Comparison of ENCODE assay signal across 22 mouse cellular contexts in genomic region chr2:169699141-169699540, GRCm38 (mm10).
DNase-seq lines count a peak whose midpoint lies in the region; ATAC-seq and TF ChIP-seq lines count a peak whose summit lies in the region.
"Had no signal": no experiment of that assay in that cellular context is flagged by ENCODE, and none has a peak within 500 bp of the region (broad histone marks: within the 10 kb centered on the region; RNA-seq: fewer than 3 reads in every experiment).

No protein-coding gene starts in this region.

- DNase-seq in gastrocnemius, adult 2 months = no peak
- DNase-seq in gastrocnemius, postnatal 14 days = no peak
- no peak for DNase-seq in heart, adult 9 months (ENCODE audit: low spot score in 2 of 2)
- DNase-seq in midbrain, embryonic 11.5 days (ENCODE audit: low spot score, missing footprints) = peak; percentile 41
- DNase-seq in midbrain, embryonic 10.5 days (ENCODE audit: low spot score) = no peak
- no peak for DNase-seq in embryo, embryonic 11 days
- no peak for DNase-seq in ovary, adult 18-20 months (ENCODE audit: low spot score)
- DNase-seq: cerebellum, adult 9-11 months; kidney, adult 8-10 months; kidney, postnatal 25 days; left cerebral cortex, postnatal 4 days; liver, embryonic 13.5 days; right cerebral cortex, adult 18-20 months; thymus, postnatal 36 days had no signal

- peaks cover 16% of the 10 kb centered on the region for H3K4me1 ChIP-seq in heart, embryonic 16.5 days (ENCODE audit: control insufficient read depth, insufficient read depth, low read length)
- H3K4me1 ChIP-seq in midbrain, embryonic 11.5 days (ENCODE audit: control insufficient read depth, insufficient read depth, low read length) = no peaks in the 10 kb centered on the region
- peaks cover 4% of the 10 kb centered on the region; the same call in 1 of the 2 replicates for H3K4me1 ChIP-seq in midbrain, embryonic 10.5 days
- H3K4me1 ChIP-seq: neural tube, embryonic 12.5 days had no signal

- 82% methylated on average over 5 of the region's 5 CpGs for WGBS in heart, embryonic 16.5 days
- WGBS in midbrain, embryonic 11.5 days = 87% methylated on average over 5 of the region's 5 CpGs
- 87% methylated on average over 5 of the region's 5 CpGs for WGBS in midbrain, embryonic 10.5 days

- no peaks in the 10 kb centered on the region for H3K27me3 ChIP-seq in heart, embryonic 16.5 days (ENCODE audit: control insufficient read depth, insufficient read depth, low read length)
- no peaks in the 10 kb centered on the region for H3K27me3 ChIP-seq in midbrain, embryonic 11.5 days (ENCODE audit: control insufficient read depth, insufficient read depth, low read length)
- H3K27me3 ChIP-seq in midbrain, embryonic 10.5 days (ENCODE audit: low read depth, poor library complexity, severe bottlenecking) = no peaks in the 10 kb centered on the region
- H3K27me3 ChIP-seq: embryonic facial prominence, embryonic 15.5 days; liver, embryonic 13.5 days; midbrain, embryonic 13.5 days; neural tube, embryonic 12.5 days; Patski had no signal

- no peak for ATAC-seq in heart, embryonic 16.5 days (replicated peaks; ENCODE audit: extremely low read depth, insufficient read depth, low FRiP score)
- ATAC-seq in midbrain, embryonic 11.5 days (ENCODE audit: low FRiP score) = no peak
- ATAC-seq: CD4-positive, CD25-positive, alpha-beta regulatory T cell, adult 4 months; forebrain, embryonic 16.5 days; hindbrain, postnatal 0 days; midbrain, embryonic 13.5 days; Patski had no signal

- no peak overlapping the region for H3K9ac ChIP-seq in heart, embryonic 16.5 days (ENCODE audit: low read length)
- no peak overlapping the region for H3K9ac ChIP-seq in midbrain, embryonic 11.5 days (ENCODE audit: low read length)
- H3K9ac ChIP-seq: embryonic facial prominence, embryonic 15.5 days; liver, embryonic 13.5 days; midbrain, embryonic 13.5 days; neural tube, embryonic 12.5 days had no signal

- H3K9me3 ChIP-seq in heart, embryonic 16.5 days (replicated peaks; ENCODE audit: control insufficient read depth, low read length) = no peaks in the 10 kb centered on the region
- no peaks in the 10 kb centered on the region for H3K9me3 ChIP-seq in midbrain, embryonic 11.5 days (ENCODE audit: control insufficient read depth, low read length)
- H3K9me3 ChIP-seq in midbrain, embryonic 10.5 days (replicated peaks) = no peaks in the 10 kb centered on the region
- H3K9me3 ChIP-seq: embryonic facial prominence, embryonic 15.5 days; liver, embryonic 13.5 days; midbrain, embryonic 13.5 days; neural tube, embryonic 12.5 days had no signal

- intact Hi-C loops in gastrocnemius, adult 2 months (cut with DNase I) = no loop called here
- intact Hi-C loops in gastrocnemius, postnatal 14 days (cut with DNase I; ENCODE audit: low total_unique reads) = no loop called here

- peak overlapping the region; percentile 29; the same call in 1 of the 2 replicates for H3K27ac ChIP-seq in gastrocnemius, adult 2 months
- peak overlapping the region; percentile 79; the same call in 1 of the 2 replicates for H3K27ac ChIP-seq in heart, embryonic 16.5 days (ENCODE audit: low read length)
- H3K27ac ChIP-seq in midbrain, embryonic 11.5 days (ENCODE audit: low read depth, low read length) = no peak overlapping the region
- no peak overlapping the region for H3K27ac ChIP-seq in midbrain, embryonic 10.5 days (replicated peaks)
- H3K27ac ChIP-seq: embryonic facial prominence, embryonic 15.5 days; hindbrain, postnatal 0 days; liver, embryonic 13.5 days; midbrain, embryonic 13.5 days; neural tube, embryonic 12.5 days had no signal

- no peaks in the 10 kb centered on the region for H3K36me3 ChIP-seq in heart, embryonic 16.5 days (ENCODE audit: control insufficient read depth, insufficient read depth)
- no peaks in the 10 kb centered on the region for H3K36me3 ChIP-seq in midbrain, embryonic 11.5 days (ENCODE audit: control insufficient read depth, insufficient read depth, low read length)
- no peaks in the 10 kb centered on the region for H3K36me3 ChIP-seq in midbrain, embryonic 10.5 days
- H3K36me3 ChIP-seq: embryonic facial prominence, embryonic 15.5 days; liver, embryonic 13.5 days; midbrain, embryonic 13.5 days had no signal

- TF ChIP-seq CTCF in gastrocnemius, adult 2 months (IDR thresholded peaks at IDR 0.05) = no peak

- H3K4me2 ChIP-seq in heart, embryonic 16.5 days (ENCODE audit: low read depth, low read length) = no peak overlapping the region
- H3K4me2 ChIP-seq in midbrain, embryonic 11.5 days = no peak overlapping the region
- H3K4me2 ChIP-seq: embryonic facial prominence, embryonic 15.5 days; liver, embryonic 13.5 days; midbrain, embryonic 13.5 days; neural tube, embryonic 12.5 days had no signal

- H3K4me3 ChIP-seq in gastrocnemius, adult 2 months = no peak overlapping the region
- H3K4me3 ChIP-seq in heart, embryonic 16.5 days (ENCODE audit: low read length) = no peak overlapping the region
- H3K4me3 ChIP-seq in midbrain, embryonic 11.5 days (ENCODE audit: low read depth, low read length) = no peak overlapping the region
- H3K4me3 ChIP-seq in midbrain, embryonic 10.5 days = no peak overlapping the region
- H3K4me3 ChIP-seq: embryonic facial prominence, embryonic 15.5 days; liver, embryonic 13.5 days; midbrain, embryonic 13.5 days; neural tube, embryonic 12.5 days had no signal

Comparison
In these comparisons a context has a peak if more than half of its experiments do, and no peak if none do; other contexts are left out.
1. H3K27ac ChIP-seq: peak in gastrocnemius, adult 2 months (single experiment) and heart, embryonic 16.5 days (single experiment); none in midbrain, embryonic 11.5 days (single experiment) and midbrain, embryonic 10.5 days (single experiment).